Mouse (Mus musculus) limb, embryonic 14.5 days (tissue): ENCODE measurements around the gene Tspear. TPM values are rescaled to one million over a fixed set of nuclear protein-coding genes. Genes with fewer than 3 reads are reported as not detected.
"Not testable (repeated sequence)": the region's sequence is repeated elsewhere in the genome, so short reads cannot be mapped to it uniquely, and the experiment has no call there.

ENCODE experiments used
- ATAC-seq: fragments of 200-750 bp; cut with Nextera tagmentation; 2 replicates; pipeline ENCODE4 v1.8.0; 2017; ENCODE audit warnings: low read depth, moderate number of reproducible peaks, moderate TSS enrichment; ENCODE audit not compliant: low FRiP score
- DNase-seq: peaks from one replicate; pipeline ENCODE4 v3.0.0-alpha.2; 2015; ENCODE audit warnings: low spot score
- H3K27ac ChIP-seq: fragments of 300-500 bp; sonication (generic); replicated peaks from 2 replicates; pipeline ENCODE4 v1.5.1; 2014; ENCODE audit warnings: low read depth, mild to moderate bottlenecking, low read length, moderate library complexity, mixed read lengths
- H3K27me3 ChIP-seq: fragments of 300-500 bp; sonication (generic); 2 replicates; pipeline ENCODE4 v1.6.1; 2014; ENCODE audit warnings: low read length, mixed read lengths; ENCODE audit not compliant: control insufficient read depth, insufficient read depth
- H3K36me3 ChIP-seq: fragments of 300-500 bp; sonication (generic); 2 replicates; pipeline ENCODE4 v1.6.1; 2014; ENCODE audit warnings: mild to moderate bottlenecking, low read length, moderate library complexity, mixed read lengths; ENCODE audit not compliant: control insufficient read depth, insufficient read depth
- H3K4me1 ChIP-seq: fragments of 300-500 bp; sonication (generic); 2 replicates; pipeline ENCODE4 v1.6.1; 2014; ENCODE audit warnings: antibody characterized with exemption, low read length, mixed read lengths; ENCODE audit not compliant: control insufficient read depth, insufficient read depth
- H3K4me2 ChIP-seq: fragments of 300-500 bp; sonication (generic); replicated peaks from 2 replicates; pipeline ENCODE4 v1.6.1; 2014; ENCODE audit warnings: low read depth, mild to moderate bottlenecking, low read length, moderate library complexity; ENCODE audit not compliant: severe bottlenecking
- H3K4me3 ChIP-seq: fragments of 300-500 bp; sonication (generic); replicated peaks from 2 replicates; pipeline ENCODE4 v1.5.1; 2014; ENCODE audit warnings: low read length
- H3K9ac ChIP-seq: fragments of 300-500 bp; sonication (generic); 2 replicates; pipeline ENCODE4 v1.6.1; 2014; ENCODE audit warnings: mild to moderate bottlenecking, low read depth, low read length, moderate library complexity; ENCODE audit not compliant: severe bottlenecking
- H3K9me3 ChIP-seq: fragments of 300-500 bp; sonication (generic); 2 replicates; pipeline ENCODE4 v1.6.1; 2016; ENCODE audit warnings: low read length; ENCODE audit not compliant: control insufficient read depth
- POLR2A ChIP-seq: fragments of 200-500 bp; IDR thresholded peaks from 2 replicates; pipeline ENCODE4 v1.8.0; 2012; ENCODE audit warnings: inconsistent platforms, mild to moderate bottlenecking, moderate library complexity, borderline replicate concordance; ENCODE audit not compliant: insufficient read depth, insufficient read length; ENCODE audit errors: extremely low read depth
- WGBS: fragments of 180-500 bp; shearing (Covaris S2); extraction: QIAGEN DNeasy Blood & Tissue Kit; methylation state at CpG from one replicate; pipeline ENCODE4 v1.1.7; 2014; 5-methylcytosine and 5-hydroxymethylcytosine counted together
- polyA plus RNA-seq, 2 experiments: library from polyadenylated mRNA; depleted of rRNA in 1 of 2; stranded (reverse) in 1 of 2; unstranded in 1 of 2; fragments of >200 nt; fragmentation: Nextera tagmentation in 1 of 2; extraction: Ambion mirVana in 1 of 2; gene quantifications; 2 replicates each; pipeline versions ENCODE4 v1.2.1 to v1.2.3; 2012 to 2014

Gene Tspear
- polyA plus RNA-seq, 2 experiments = 1.5 to 2.0 TPM

DNA sequence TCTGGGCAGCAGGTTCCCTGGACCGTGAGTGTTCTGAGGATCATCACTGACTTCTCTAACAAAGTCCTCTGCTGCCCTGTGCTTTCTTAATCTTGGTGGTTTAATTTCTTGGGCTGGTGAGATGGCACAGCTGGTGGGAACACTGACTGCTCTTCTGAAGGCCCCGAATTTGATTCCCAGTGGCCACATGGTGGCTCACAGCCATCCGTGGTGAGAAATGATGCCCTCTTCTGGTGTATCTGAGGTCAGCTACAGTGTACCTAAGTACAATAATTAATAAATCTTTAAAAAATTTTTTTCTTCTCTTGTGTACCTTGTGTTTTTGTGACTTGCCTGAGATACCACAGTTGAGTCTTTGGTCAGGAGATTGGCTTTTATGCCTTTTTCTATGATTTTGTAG lies 65.9 kb downstream of the Tspear start:
- H3K4me3 ChIP-seq, H3K9ac ChIP-seq, H3K27ac ChIP-seq, ATAC-seq, H3K4me2 ChIP-seq, H3K36me3 ChIP-seq, H3K4me1 ChIP-seq, H3K9me3 ChIP-seq, H3K27me3 ChIP-seq, DNase-seq: not testable (repeated sequence)
- 52% methylated on average over 3 of the region's 3 CpGs for whole genome bisulfite sequencing

DNA sequence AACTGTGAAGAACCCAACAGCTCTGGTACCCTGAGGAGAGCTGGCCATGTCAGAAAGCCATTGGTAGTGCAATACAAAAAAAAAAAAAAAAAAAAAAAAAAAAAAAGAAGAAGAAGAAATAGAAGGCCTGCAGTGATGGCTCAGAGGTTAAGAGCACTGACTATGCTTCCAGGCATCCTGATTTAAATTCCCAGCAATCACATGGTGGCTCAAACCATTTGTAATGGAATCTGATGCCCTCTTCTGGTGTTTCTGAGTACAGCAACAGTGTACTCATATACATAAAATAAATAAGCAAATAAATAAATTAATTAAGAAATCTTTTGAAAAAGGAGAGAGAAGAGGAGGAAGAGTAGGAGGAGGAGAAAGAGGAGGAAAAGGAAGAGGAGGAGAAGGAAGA lies 67.1 kb downstream of the Tspear start:
- no peak overlapping the region for H3K27ac ChIP-seq
- ATAC-seq = no peak

DNA sequence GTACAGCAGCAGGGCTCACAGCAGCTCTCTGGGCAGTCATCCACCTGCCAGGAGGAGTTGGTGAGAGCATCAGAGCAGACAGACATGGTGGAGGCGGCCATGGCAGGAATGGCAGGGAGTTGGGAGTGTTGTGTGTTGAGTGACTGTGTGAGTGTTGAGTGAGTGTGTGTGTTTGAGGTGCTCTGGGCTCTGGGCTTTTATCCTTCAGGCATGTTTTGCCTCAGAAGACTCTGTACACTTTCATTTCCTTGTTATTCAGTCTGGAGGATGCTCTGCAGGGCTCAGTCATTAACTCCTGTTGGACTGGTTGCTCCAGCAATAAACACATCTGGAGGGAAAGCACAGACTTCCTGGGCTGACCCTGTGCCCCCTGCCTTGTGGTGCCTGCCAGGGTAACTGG lies 73.2 kb downstream of the Tspear start, which contains the start of gene Gm3233:
Gm3233 (minus strand) TSS at position 101 of the 400 bp plus-strand sequence.
- H3K4me1 ChIP-seq, H3K9me3 ChIP-seq, ATAC-seq, H3K36me3 ChIP-seq, H3K4me3 ChIP-seq, H3K27me3 ChIP-seq, DNase-seq, H3K4me2 ChIP-seq, H3K9ac ChIP-seq, H3K27ac ChIP-seq: not testable (repeated sequence)
- no CpG with 5 or more reads among the region's 1 CpGs for WGBS

More for the DNA sequence above, 67.1 kb downstream of the Tspear start:
- Histone ChIP-seq H3K9me3 (no peaks in the 10 kb centered on the region), H3K36me3 (no peaks in the 10 kb centered on the region), H3K4me2 (no peak overlapping the region), H3K4me1 (no peaks in the 10 kb centered on the region), H3K4me3 (no peak overlapping the region), H3K27me3 (no peaks in the 10 kb centered on the region), H3K9ac (no peak overlapping the region)
- no peak for DNase-seq
- TF ChIP-seq POLR2A = no peak

DNA sequence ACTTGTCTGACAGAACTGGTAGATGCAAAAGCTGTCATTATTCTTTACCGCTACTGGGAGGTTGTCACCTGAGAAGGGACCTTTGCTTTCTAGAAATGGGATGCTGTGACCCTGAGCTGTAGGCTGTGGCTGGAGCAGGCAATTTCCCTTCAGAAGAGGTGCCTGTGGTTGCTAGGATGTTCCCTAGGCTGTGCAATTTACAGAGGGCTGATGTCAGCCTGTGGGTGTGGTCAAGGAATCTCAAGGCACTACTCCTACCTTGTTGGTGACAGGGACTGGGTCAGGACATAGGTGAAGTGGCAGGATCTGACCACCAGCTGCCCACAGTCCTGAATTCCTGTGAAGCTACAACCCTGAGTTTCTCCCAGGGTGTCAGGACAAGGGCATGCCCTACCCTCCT lies 83.4 kb downstream of the Tspear start:
- no peak for DNase-seq
- no peak overlapping the region for H3K4me2 ChIP-seq
- H3K27ac ChIP-seq = no peak overlapping the region
- WGBS = 75% methylated on average over 1 of the region's 1 CpGs
- no peaks in the 10 kb centered on the region for H3K27me3 ChIP-seq
- H3K4me1 ChIP-seq = no peaks in the 10 kb centered on the region
- H3K9me3 ChIP-seq = no peaks in the 10 kb centered on the region
- no peak for ATAC-seq
- H3K36me3 ChIP-seq = no peaks in the 10 kb centered on the region
- H3K9ac ChIP-seq = no peak overlapping the region
- H3K4me3 ChIP-seq = no peak overlapping the region
- no peak for TF ChIP-seq POLR2A

DNA sequence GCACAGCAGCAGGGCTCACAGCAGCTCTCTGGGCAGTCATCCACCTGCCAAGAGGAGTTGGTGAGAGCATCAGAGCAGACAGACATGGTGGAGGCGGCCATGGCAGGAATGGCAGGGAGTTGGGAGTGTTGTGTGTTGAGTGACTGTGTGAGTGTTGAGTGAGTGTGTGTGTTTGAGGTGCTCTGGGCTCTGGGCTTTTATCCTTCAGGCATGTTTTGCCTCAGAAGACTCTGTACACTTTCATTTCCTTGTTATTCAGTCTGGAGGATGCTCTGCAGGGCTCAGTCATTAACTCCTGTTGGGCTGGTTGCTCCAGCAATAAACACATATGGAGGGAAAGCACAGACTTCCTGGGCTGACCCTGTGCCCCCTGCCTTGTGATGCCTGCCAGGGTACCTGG lies 84.9 kb downstream of the Tspear start, which contains the start of gene Gm3238:
Gm3238 (minus strand) TSS at position 101 of the 400 bp plus-strand sequence.
- H3K9ac ChIP-seq, H3K36me3 ChIP-seq, H3K4me3 ChIP-seq, H3K27ac ChIP-seq, H3K4me1 ChIP-seq, H3K9me3 ChIP-seq, DNase-seq, H3K4me2 ChIP-seq, H3K27me3 ChIP-seq, ATAC-seq: not testable (repeated sequence)
- WGBS = no CpG with 5 or more reads among the region's 1 CpGs

DNA sequence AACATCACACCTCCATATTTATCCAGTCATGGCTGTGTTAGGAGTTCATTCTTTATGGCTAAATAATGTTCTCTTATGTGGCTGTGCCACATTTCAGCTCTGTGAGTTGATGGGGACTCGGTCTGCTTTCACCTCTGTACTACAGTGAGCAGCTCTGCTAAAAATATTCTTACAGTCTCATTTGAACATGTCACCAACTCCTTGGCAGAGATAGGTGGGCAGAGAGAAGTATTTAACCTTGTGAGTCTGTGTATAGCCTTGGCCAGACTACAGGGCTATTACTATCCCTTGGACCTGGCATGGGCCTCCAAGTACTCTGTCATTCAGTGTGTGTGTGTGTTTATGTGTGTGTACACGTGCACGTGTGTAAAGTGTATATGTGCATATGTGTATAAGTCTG lies 85.8 kb downstream of the Tspear start:
- not testable (repeated sequence) for DNase-seq, H3K4me1 ChIP-seq, H3K27me3 ChIP-seq, ATAC-seq, H3K9ac ChIP-seq, H3K4me2 ChIP-seq, H3K36me3 ChIP-seq, H3K4me3 ChIP-seq, H3K9me3 ChIP-seq, H3K27ac ChIP-seq
- 86% methylated on average over 1 of the region's 3 CpGs for WGBS

DNA sequence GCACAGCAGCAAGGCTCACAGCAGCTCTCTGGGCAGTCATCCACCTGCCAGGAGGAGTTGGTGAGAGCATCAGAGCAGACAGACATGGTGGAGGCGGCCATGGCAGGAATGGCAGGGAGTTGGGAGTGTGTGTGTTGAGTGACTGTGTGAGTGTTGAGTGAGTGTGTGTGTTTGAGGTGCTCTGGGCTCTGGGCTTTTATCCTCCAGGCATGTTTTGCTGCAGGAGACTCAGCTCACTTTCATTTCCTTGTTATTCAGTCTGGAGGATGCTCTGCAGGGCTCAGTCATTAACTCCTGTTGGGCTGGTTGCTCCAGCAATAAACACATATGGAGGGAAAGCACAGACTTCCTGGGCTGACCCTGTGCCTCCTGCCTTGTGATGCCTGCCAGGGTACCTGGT lies 90.5 kb downstream of the Tspear start, which contains the start of gene Gm7138:
Gm7138 (minus strand) TSS at position 101 of the 400 bp plus-strand sequence.
- not testable (repeated sequence) for H3K4me3 ChIP-seq, H3K4me1 ChIP-seq, H3K27ac ChIP-seq, ATAC-seq, H3K27me3 ChIP-seq, H3K9me3 ChIP-seq, H3K4me2 ChIP-seq, H3K36me3 ChIP-seq, H3K9ac ChIP-seq, DNase-seq
- 25% methylated on average over 1 of the region's 1 CpGs for WGBS

DNA sequence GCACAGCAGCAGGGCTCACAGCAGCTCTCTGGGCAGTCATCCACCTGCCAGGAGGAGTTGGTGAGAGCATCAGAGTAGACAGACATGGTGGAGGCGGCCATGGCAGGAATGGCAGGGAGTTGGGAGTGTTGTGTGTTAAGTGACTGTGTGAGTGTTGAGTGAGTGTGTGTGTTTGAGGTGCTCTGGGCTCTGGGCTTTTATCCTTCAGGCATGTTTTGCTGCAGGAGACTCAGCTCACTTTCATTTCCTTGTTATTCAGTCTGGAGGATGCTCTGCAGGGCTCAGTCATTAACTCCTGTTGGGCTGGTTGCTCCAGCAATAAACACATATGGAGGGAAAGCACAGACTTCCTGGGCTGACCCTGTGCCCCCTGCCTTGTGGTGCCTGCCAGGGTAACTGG lies 96.1 kb downstream of the Tspear start, which contains the start of gene Gm3250:
Gm3250 (minus strand) TSS at position 101 of the 400 bp plus-strand sequence.
- not testable (repeated sequence) for H3K4me1 ChIP-seq, H3K4me3 ChIP-seq, H3K9ac ChIP-seq, H3K27ac ChIP-seq, H3K36me3 ChIP-seq, DNase-seq, ATAC-seq, H3K9me3 ChIP-seq, H3K27me3 ChIP-seq, H3K4me2 ChIP-seq
- WGBS = no CpG with 5 or more reads among the region's 1 CpGs
